ENCODE assay signal across 16 mouse cellular contexts in the genomic region with DNA sequence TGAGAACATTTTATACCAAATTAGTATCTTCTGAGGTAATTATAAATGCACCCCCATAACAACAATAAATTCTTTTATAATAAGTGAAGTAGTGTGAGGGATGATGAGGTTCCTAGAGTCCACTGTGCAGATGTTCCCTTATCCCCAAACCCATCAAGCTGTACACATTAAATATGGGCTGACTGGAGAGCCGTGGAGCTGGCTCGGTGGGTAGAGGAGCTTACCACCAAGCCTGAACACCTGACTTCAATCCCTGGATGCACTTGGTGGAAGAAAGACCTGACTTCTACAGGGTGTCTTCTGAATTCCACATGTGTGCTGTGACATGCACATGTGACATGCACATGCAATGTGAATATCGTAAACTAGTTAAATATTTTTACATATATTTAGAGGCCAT.
"Had no signal": no experiment of that assay in that cellular context is flagged by ENCODE, and none has a peak within 500 bp of the region (broad histone marks: within the 10 kb centered on the region; RNA-seq: fewer than 3 reads in every experiment).

No protein-coding gene starts in this region.

- H3K27ac ChIP-seq: neural tube, embryonic 13.5 days; neural tube, embryonic 15.5 days; stomach, embryonic 15.5 days; stomach, postnatal 0 days had no signal

- H3K9ac ChIP-seq: neural tube, embryonic 13.5 days; neural tube, embryonic 15.5 days; stomach, embryonic 15.5 days had no signal

- DNase-seq: retina, postnatal 1 day; right cerebral cortex, adult 18-20 months; right cerebral cortex, postnatal 14 days; right cerebral cortex, postnatal 25 days; right cerebral cortex, postnatal 4 days; spleen, adult 18-20 months; thymus, adult 18-20 months; thymus, adult 2 months; thymus, postnatal 14 days; thymus, postnatal 25 days; thymus, postnatal 36 days; thymus, postnatal 4 days had no signal

- H3K36me3 ChIP-seq: neural tube, embryonic 13.5 days; neural tube, embryonic 15.5 days; stomach, embryonic 15.5 days had no signal

- H3K4me3 ChIP-seq: neural tube, embryonic 13.5 days; neural tube, embryonic 15.5 days; stomach, embryonic 15.5 days had no signal

- H3K27me3 ChIP-seq: neural tube, embryonic 13.5 days; neural tube, embryonic 15.5 days; stomach, embryonic 15.5 days had no signal

- H3K4me2 ChIP-seq: neural tube, embryonic 13.5 days; neural tube, embryonic 15.5 days; stomach, embryonic 15.5 days had no signal

- H3K4me1 ChIP-seq: neural tube, embryonic 13.5 days; neural tube, embryonic 15.5 days; stomach, embryonic 15.5 days had no signal

- H3K9me3 ChIP-seq: stomach, embryonic 15.5 days had no signal
